Mouse (Mus musculus) neural tube, embryonic 12.5 days (tissue): ENCODE measurements around the gene Olfr1164. TPM values are rescaled to one million over a fixed set of nuclear protein-coding genes. Genes with fewer than 3 reads are reported as not detected.

Experiments used
- ATAC-seq: fragments of 200-750 bp; cut with Nextera tagmentation; 2 replicates; pipeline ENCODE4 v1.8.0; 2017; ENCODE audit warnings: low read depth, mild to moderate bottlenecking, moderate TSS enrichment, moderate library complexity; ENCODE audit not compliant: low FRiP score
- H3K27ac ChIP-seq: fragments of 300-500 bp; sonication (generic); 2 replicates; pipeline ENCODE4 v1.5.1; 2016
- H3K27me3 ChIP-seq: fragments of 300-500 bp; sonication (generic); replicated peaks from 2 replicates; pipeline ENCODE4 v1.6.1; 2016; ENCODE audit warnings: mild to moderate bottlenecking
- H3K36me3 ChIP-seq: fragments of 300-500 bp; sonication (generic); 2 replicates; pipeline ENCODE4 v1.6.1; 2016; ENCODE audit warnings: mild to moderate bottlenecking
- H3K4me1 ChIP-seq: fragments of 300-500 bp; sonication (generic); 2 replicates; pipeline ENCODE4 v1.6.1; 2016
- H3K4me2 ChIP-seq: fragments of 300-500 bp; sonication (generic); replicated peaks from 2 replicates; pipeline ENCODE4 v1.6.1; 2016; ENCODE audit warnings: mild to moderate bottlenecking
- H3K4me3 ChIP-seq: fragments of 300-500 bp; sonication (generic); 2 replicates; pipeline ENCODE4 v1.5.1; 2016
- H3K9ac ChIP-seq: fragments of 300-500 bp; sonication (generic); 2 replicates; pipeline ENCODE4 v1.6.1; 2016; ENCODE audit warnings: mild to moderate bottlenecking
- H3K9me3 ChIP-seq: fragments of 300-500 bp; sonication (generic); 2 replicates; pipeline ENCODE4 v1.6.1; 2016; ENCODE audit warnings: mild to moderate bottlenecking
- WGBS: fragments of 180-500 bp; shearing (Covaris S2); methylation state at CpG from one replicate; pipeline ENCODE4 v1.1.7; 2016; 5-methylcytosine and 5-hydroxymethylcytosine counted together
- polyA plus RNA-seq: library from polyadenylated mRNA; unstranded; fragments of >200 nt; fragmentation: Nextera tagmentation; extraction: Ambion mirVana; gene quantifications from 2 replicates; pipeline ENCODE4 v1.2.1, GENCODE M21; 2016

Olfr1164 gene
- not detected in 2 replicates for polyA plus RNA-seq

- no peaks in the 10 kb centered on the region for H3K27me3 ChIP-seq
- H3K4me3 ChIP-seq = no peak within 1 kb of the TSS
- H3K9me3 ChIP-seq = no peaks in the 10 kb centered on the region
- no peak within 1 kb of the TSS for H3K27ac ChIP-seq
- no peak within 1 kb of the TSS for H3K4me2 ChIP-seq
- no peak for ATAC-seq
- no peak within 1 kb of the TSS for H3K9ac ChIP-seq
- WGBS = 83% methylated on average over 4 of the region's 4 CpGs
- no peaks in the 10 kb centered on the region for H3K4me1 ChIP-seq
- no peaks in the 10 kb centered on the region for H3K36me3 ChIP-seq
Observed at GRCm38 (mm10) chr2:88093866-88094265, at the start of gene Olfr1164. Olfr1164 (minus strand) TSS chr2:88093966.

DNA sequence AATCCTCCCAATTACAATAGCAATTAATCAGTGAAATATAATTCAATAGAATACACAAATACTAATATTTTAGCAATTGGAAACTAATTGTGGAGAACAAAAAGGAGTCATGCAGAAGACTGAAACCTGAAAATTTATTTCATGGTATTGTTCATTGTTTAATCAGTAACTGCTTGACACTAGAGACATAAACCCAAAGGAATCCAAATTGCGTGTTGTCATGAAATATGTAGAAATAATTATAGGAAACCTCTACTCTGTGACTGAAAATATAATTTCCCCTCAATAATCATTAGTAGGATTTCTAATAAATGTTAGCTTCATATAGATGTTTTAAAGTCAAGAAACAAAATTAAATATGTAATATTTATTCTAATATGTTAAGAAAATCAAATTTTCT, 34.4 kb upstream of the Olfr1164 start, which contains the start of gene Olfr1166:
Gene Olfr1166, minus strand, starts transcription at position 101 of the 400 bp plus-strand sequence.
- 87% methylated on average over 1 of the region's 1 CpGs for WGBS
- no peak within 1 kb of the TSS for H3K4me3 ChIP-seq
- H3K4me1 ChIP-seq = no peaks in the 10 kb centered on the region
- no peak within 1 kb of the TSS for H3K4me2 ChIP-seq
- no peak within 1 kb of the TSS for H3K27ac ChIP-seq
- H3K36me3 ChIP-seq = no peaks in the 10 kb centered on the region
- no peaks in the 10 kb centered on the region for H3K9me3 ChIP-seq
- no peak for ATAC-seq
- no peak within 1 kb of the TSS for H3K9ac ChIP-seq
- H3K27me3 ChIP-seq = no peaks in the 10 kb centered on the region

DNA sequence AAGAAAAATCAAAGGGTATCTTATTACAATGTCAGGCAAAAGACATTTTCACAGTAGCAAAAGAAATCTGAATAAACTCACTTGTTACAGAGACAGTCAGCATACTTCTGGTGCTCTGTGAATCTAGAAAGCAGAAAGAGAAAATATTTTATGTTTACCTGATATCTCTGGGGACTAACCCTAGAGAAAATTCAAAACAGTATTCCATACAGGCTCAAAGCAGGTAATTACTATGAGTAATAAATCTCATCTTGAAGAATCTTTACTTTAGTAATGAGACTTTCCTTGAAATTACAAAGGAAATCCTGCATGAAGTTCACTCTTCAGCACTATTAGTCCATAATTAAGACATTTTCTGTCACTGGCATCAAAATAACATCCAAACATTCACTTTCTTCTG, 22.0 kb downstream of the Olfr1164 start, which contains the start of gene Olfr1163:
Gene Olfr1163, minus strand, starts transcription at position 101 of the 400 bp plus-strand sequence.
- Histone ChIP-seq H3K27me3 (no peaks in the 10 kb centered on the region), H3K36me3 (no peaks in the 10 kb centered on the region), H3K27ac (no peak within 1 kb of the TSS), H3K9me3 (no peaks in the 10 kb centered on the region), H3K4me3 (no peak within 1 kb of the TSS), H3K4me1 (no peaks in the 10 kb centered on the region), H3K9ac (no peak within 1 kb of the TSS), H3K4me2 (no peak within 1 kb of the TSS)
- ATAC-seq = no peak

GRCm38 (mm10) chr2:88063587-88063986, 30.2 kb downstream of the Olfr1164 start:
- ATAC-seq = no peak
- H3K27me3 ChIP-seq = no peaks in the 10 kb centered on the region
- WGBS = 87% methylated on average over 2 of the region's 2 CpGs
- H3K4me3 ChIP-seq = no peak overlapping the region
- no peaks in the 10 kb centered on the region for H3K9me3 ChIP-seq
- H3K36me3 ChIP-seq = no peaks in the 10 kb centered on the region
- no peaks in the 10 kb centered on the region for H3K4me1 ChIP-seq
- no peak overlapping the region for H3K4me2 ChIP-seq
- H3K9ac ChIP-seq = no peak overlapping the region
- H3K27ac ChIP-seq = no peak overlapping the region

- no peak for ATAC-seq
- Histone ChIP-seq H3K9ac (no peak within 1 kb of the TSS), H3K9me3 (no peaks in the 10 kb centered on the region), H3K27me3 (no peaks in the 10 kb centered on the region), H3K36me3 (no peaks in the 10 kb centered on the region), H3K27ac (no peak within 1 kb of the TSS), H3K4me1 (no peaks in the 10 kb centered on the region), H3K4me2 (no peak within 1 kb of the TSS), H3K4me3 (no peak within 1 kb of the TSS)
- WGBS = 83% methylated on average over 1 of the region's 1 CpGs
Observed at GRCm38 (mm10) chr2:88051029-88051428, 42.7 kb downstream of the Olfr1164 start, which contains the start of gene Olfr1162. Olfr1162 (minus strand) TSS chr2:88051129.

Other genes starting within 250 kb of the Olfr1164 start
- not detected in 2 replicates for gene Olfr1150-ps1, start 250.0 kb downstream of the Olfr1164 start, polyA plus RNA-seq
- gene Olfr1151, start 238.1 kb downstream of the Olfr1164 start, polyA plus RNA-seq = not detected in 2 replicates
- gene Olfr1152, start 227.5 kb downstream of the Olfr1164 start, polyA plus RNA-seq = 0.03 TPM in 1 of 2 replicates, not detected in the other
- not detected in 2 replicates for gene Olfr1153, start 199.0 kb downstream of the Olfr1164 start, polyA plus RNA-seq
- not detected in 2 replicates for gene Olfr1154, start 188.8 kb downstream of the Olfr1164 start, polyA plus RNA-seq
- not detected in 2 replicates for gene Olfr1155, start 148.8 kb downstream of the Olfr1164 start, polyA plus RNA-seq
- gene Olfr1156, start 140.9 kb downstream of the Olfr1164 start, polyA plus RNA-seq = not detected in 2 replicates
- not detected in 2 replicates for gene Olfr1157, start 125.7 kb downstream of the Olfr1164 start, polyA plus RNA-seq
- not detected in 2 replicates for gene Olfr74, start 119.3 kb downstream of the Olfr1164 start, polyA plus RNA-seq
- gene Olfr1158, start 103.9 kb downstream of the Olfr1164 start, polyA plus RNA-seq = not detected in 2 replicates
- gene Olfr1160, start 85.7 kb downstream of the Olfr1164 start, polyA plus RNA-seq = not detected in 2 replicates
- gene Olfr1161, start 71.2 kb downstream of the Olfr1164 start, polyA plus RNA-seq = not detected in 2 replicates
- gene Olfr73, start 56.3 kb downstream of the Olfr1164 start, polyA plus RNA-seq = not detected in 2 replicates
- not detected in 2 replicates for gene Olfr1162, start 42.8 kb downstream of the Olfr1164 start, polyA plus RNA-seq
- gene Olfr1163, start 22.1 kb downstream of the Olfr1164 start, polyA plus RNA-seq = not detected in 2 replicates
- not detected in 2 replicates for gene Olfr1166, start 34.3 kb upstream of the Olfr1164 start, polyA plus RNA-seq
- gene Olfr1167, start 61.2 kb upstream of the Olfr1164 start, polyA plus RNA-seq = not detected in 2 replicates
- gene Olfr1168, start 87.9 kb upstream of the Olfr1164 start, polyA plus RNA-seq = not detected in 2 replicates
- not detected in 2 replicates for gene Olfr1170, start 134.4 kb upstream of the Olfr1164 start, polyA plus RNA-seq
- gene Olfr1173, start 185.9 kb upstream of the Olfr1164 start, polyA plus RNA-seq = not detected in 2 replicates
- not detected in 2 replicates for gene Olfr1174-ps, start 221.2 kb upstream of the Olfr1164 start, polyA plus RNA-seq
- gene Olfr1175-ps, start 233.2 kb upstream of the Olfr1164 start, polyA plus RNA-seq = not detected in 2 replicates
- not detected in 2 replicates for gene Olfr1176, start 242.8 kb upstream of the Olfr1164 start, polyA plus RNA-seq